Mouse (Mus musculus) mouse trophoblast stem cell (cell line): Measurements from ENCODE around the gene Oca2.

Source experiments
- in situ Hi-C, 2 experiments: fragments of 300-500 bp; cut with MseI, MboI; formaldehyde crosslinking; loops; 2 replicates in 1 of 2; 3 replicates in 1 of 2; pipeline ENCODE4 v1.15.1; 2025

The Oca2 gene

GRCm38 (mm10) chr7:56382706-56383105, 143.1 kb downstream of the Oca2 start:
- in situ Hi-C loops = no loop called here

GRCm38 (mm10) chr7:56388295-56388694, 148.7 kb downstream of the Oca2 start:
- in situ Hi-C loops = no loop called here

- in situ Hi-C loops = no loop called here
These were observed 178.7 kb downstream of the Oca2 start for GRCm38 (mm10) chr7:56418182-56418836.

GRCm38 (mm10) chr7:56419253-56419844, 179.8 kb downstream of the Oca2 start:
- in situ Hi-C loops = no loop called here

GRCm38 (mm10) chr7:56421946-56422345, 182.4 kb downstream of the Oca2 start:
- in situ Hi-C loops = no loop called here

- in situ Hi-C loops = no loop called here
These were observed 184.0 kb downstream of the Oca2 start for GRCm38 (mm10) chr7:56423548-56423947.

GRCm38 (mm10) chr7:56460814-56461520, 221.4 kb downstream of the Oca2 start:
- in situ Hi-C loops = no loop called here

GRCm38 (mm10) chr7:56498242-56498641, 258.7 kb downstream of the Oca2 start:
- in situ Hi-C loops = no loop called here

GRCm38 (mm10) chr7:56499319-56499718, 259.8 kb downstream of the Oca2 start:
- in situ Hi-C loops = no loop called here

- in situ Hi-C loops = no loop called here
These were observed 260.2 kb downstream of the Oca2 start for GRCm38 (mm10) chr7:56499767-56500166.

GRCm38 (mm10) chr7:56500438-56500837, 260.9 kb downstream of the Oca2 start:
- in situ Hi-C loops = no loop called here

- in situ Hi-C loops = no loop called here
These were observed 279.0 kb downstream of the Oca2 start for GRCm38 (mm10) chr7:56518581-56518980.

GRCm38 (mm10) chr7:56519741-56520140, 280.2 kb downstream of the Oca2 start:
- in situ Hi-C loops = no loop called here

- in situ Hi-C loops = no loop called here
These were observed 295.3 kb downstream of the Oca2 start for GRCm38 (mm10) chr7:56534856-56535255.

- in situ Hi-C loops = no loop called here
These were observed 309.7 kb downstream of the Oca2 start for GRCm38 (mm10) chr7:56549226-56549625.

GRCm38 (mm10) chr7:56551804-56552203, 312.2 kb downstream of the Oca2 start:
- in situ Hi-C loops = no loop called here
